Comparison of ENCODE assay signal across 24 mouse cellular contexts in the genomic region with DNA sequence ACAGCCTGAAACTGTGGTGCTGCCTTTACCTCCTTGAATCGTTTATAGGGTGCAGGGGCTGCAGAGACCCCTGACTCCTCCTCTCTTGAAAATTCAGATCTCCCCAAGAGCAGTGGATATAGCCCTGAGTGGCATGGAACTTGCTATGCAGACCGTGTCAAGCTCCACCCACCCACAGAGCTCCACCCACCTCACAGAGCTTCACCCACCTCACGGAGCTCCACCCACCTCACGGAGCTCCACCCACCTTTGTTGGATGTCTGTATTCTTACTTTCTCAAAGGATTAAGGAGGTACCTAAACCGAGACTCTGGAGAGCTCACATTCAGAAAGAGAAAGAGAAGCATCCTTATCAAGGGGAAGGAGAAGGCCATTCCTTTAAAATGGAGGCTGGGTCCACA.
A peak's percentile ranks its signal among the peaks of the same experiment; 100 is the strongest.
DNase-seq lines count a peak whose midpoint lies in the region; ATAC-seq and TF ChIP-seq lines count a peak whose summit lies in the region.
"Had no signal": no experiment of that assay in that cellular context is flagged by ENCODE, and none has a peak within 500 bp of the region (broad histone marks: within the 10 kb centered on the region; RNA-seq: fewer than 3 reads in every experiment).

No protein-coding gene starts in this region.

- in situ Hi-C loops in ES-E14 (cut with MboI; ENCODE audit: low sequenced_read_pairs in 2 of 2, unreplicated experiment in 2 of 2): no loop called here

- H3K9ac ChIP-seq in ES-E14 (ENCODE audit: insufficient read depth, low read depth, low read length, poor library complexity, severe bottlenecking): no peak overlapping the region
- H3K9ac ChIP-seq: embryonic facial prominence, embryonic 13.5 days; embryonic facial prominence, embryonic 15.5 days; forebrain, embryonic 12.5 days had no signal

- DNase-seq in ES-CJ7 (ENCODE audit: low read depth, low spot score): peak; percentile 75
- peak; percentile 54 for DNase-seq in ES-E14 (ENCODE audit: low read depth, low spot score)
- peak; percentile 81 for DNase-seq in R1 (ENCODE audit: low read depth, low spot score)
- DNase-seq in ZHBTc4 (ENCODE audit: low read depth, low spot score): peak; percentile 87
- DNase-seq in frontal cortex, postnatal 14 days (ENCODE audit: low spot score in 2 of 2): no peak
- no peak for DNase-seq in urinary bladder, postnatal 10 days (ENCODE audit: low spot score)
- DNase-seq: adrenal gland, adult 8-10 months; adrenal gland, postnatal 14 days; cerebellum, adult 11 months; cerebellum, adult 18-20 months; cerebellum, adult 8-10 months; cerebellum, adult 9-11 months; cerebellum, postnatal 14 days; cerebellum, postnatal 36 days; embryo, embryonic 11 days had no signal

- H3K27ac ChIP-seq in ES-E14 (ENCODE audit: insufficient read depth, low read depth, low read length, poor library complexity, severe bottlenecking): no peak overlapping the region
- H3K27ac ChIP-seq: embryonic facial prominence, embryonic 13.5 days; embryonic facial prominence, embryonic 15.5 days; forebrain, embryonic 10.5 days; forebrain, embryonic 12.5 days had no signal

- H3K4me1 ChIP-seq in ES-E14 (ENCODE audit: control insufficient read depth in 2 of 2, insufficient read depth in 2 of 2, low read length in 2 of 2, poor library complexity in 1 of 2): peaks cover 4 to 42% of the 10 kb centered on the region in 2 experiments; a peak in 3 of 4 replicates

- H3K9me3 ChIP-seq in ES-E14 (ENCODE audit: control insufficient read depth, insufficient read depth, low read depth, low read length): no peaks in the 10 kb centered on the region
- H3K9me3 ChIP-seq: embryonic facial prominence, embryonic 13.5 days; embryonic facial prominence, embryonic 15.5 days; forebrain, embryonic 10.5 days; forebrain, embryonic 12.5 days had no signal

- no peaks in the 10 kb centered on the region for H3K36me3 ChIP-seq in ES-E14 (ENCODE audit: control insufficient read depth, insufficient read depth, low read length, poor library complexity, severe bottlenecking)
- H3K36me3 ChIP-seq: embryonic facial prominence, embryonic 13.5 days; embryonic facial prominence, embryonic 15.5 days; forebrain, embryonic 10.5 days; forebrain, embryonic 12.5 days had no signal

- no peak overlapping the region for H3K4me3 ChIP-seq in ES-E14 (ENCODE audit: insufficient read depth in 1 of 2, low read depth in 1 of 2, low read length in 2 of 2, poor library complexity in 1 of 2, severe bottlenecking in 1 of 2)
- H3K4me3 ChIP-seq: embryonic facial prominence, embryonic 13.5 days; embryonic facial prominence, embryonic 15.5 days; erythroblast, embryonic 14.5 days; forebrain, embryonic 10.5 days; forebrain, embryonic 12.5 days had no signal

- no peak for ATAC-seq in activated CD4-positive, CD25-positive, alpha-beta regulatory T cell, adult 4 months
- ATAC-seq: forebrain, embryonic 14.5 days; forebrain, embryonic 16.5 days; Patski had no signal

TF ChIP-seq in ES-E14, 5 proteins besides CTCF, POLR2A, EP300 and RAD21:
- TF ChIP-seq ZNF384 (IDR thresholded peaks at IDR 0.05; ENCODE audit: low read depth, low read length) (no peak), ZC3H11A (IDR thresholded peaks at IDR 0.05; ENCODE audit: borderline replicate concordance, low read depth, low read length) (no peak), MAFK (IDR thresholded peaks at IDR 0.05; ENCODE audit: insufficient read depth, low read depth, low read length) (no peak), HCFC1 (IDR thresholded peaks at IDR 0.05; ENCODE audit: borderline replicate concordance, insufficient read depth, low read length) (no peak), CHD2 (IDR thresholded peaks at IDR 0.05; ENCODE audit: low read depth, low read length) (no peak)

Comparison
In these comparisons a context has a peak if more than half of its experiments do, and no peak if none do; other contexts are left out.
1. DNase-seq: peak in ES-CJ7 (single experiment), ES-E14 (single experiment), R1 (single experiment) and ZHBTc4 (single experiment); none in frontal cortex, postnatal 14 days (0 of 2) and urinary bladder, postnatal 10 days (single experiment).